27 mouse cellular contexts compared by ENCODE assay signal in genomic region chr3:58822211-58822610, GRCm38 (mm10). TPM values are rescaled to one million over a fixed set of nuclear protein-coding genes. Genes with fewer than 3 reads are reported as not detected.
DNase-seq lines count a peak whose midpoint lies in the region; ATAC-seq and TF ChIP-seq lines count a peak whose summit lies in the region.
"Had no signal": no experiment of that assay in that cellular context is flagged by ENCODE, and none has a peak within 500 bp of the region (broad histone marks: within the 10 kb centered on the region; RNA-seq: fewer than 3 reads in every experiment).

Gene Mindy4b-ps, minus strand, starts transcription at chr3:58822311.

- DNase-seq in heart, adult 11 months: peak; percentile 14
- DNase-seq in heart, postnatal 10 days: no peak
- peak; percentile 59 for DNase-seq in midbrain, embryonic 11.5 days (ENCODE audit: low spot score, missing footprints)
- no peak for DNase-seq in midbrain, postnatal 0 days (ENCODE audit: low spot score)
- DNase-seq in CH12.LX (ENCODE audit: extremely low read depth): no peak
- no peak for DNase-seq in cerebellum, postnatal 4 days (ENCODE audit: low spot score in 2 of 2)
- DNase-seq: adrenal gland, adult 2 months; adrenal gland, adult 8-10 months; adrenal gland, postnatal 10 days; adrenal gland, postnatal 14 days; adrenal gland, postnatal 25 days; adrenal gland, postnatal 36 days; B cell, adult 2 months; cerebellum, adult 11 months; cerebellum, adult 11-12 months; cerebellum, adult 18-20 months had no signal

- no peak for TF ChIP-seq CTCF in midbrain, postnatal 0 days (IDR thresholded peaks at IDR 0.05)
- TF ChIP-seq CTCF in CH12.LX (conservative IDR thresholded peaks at IDR 0.05 in 1 of 2, IDR thresholded peaks at IDR 0.05 in 1 of 2; ENCODE audit: low read depth in 2 of 2, low read length in 2 of 2): no peak

- H3K27ac ChIP-seq in midbrain, embryonic 11.5 days (ENCODE audit: low read depth, low read length): no peak within 1 kb of the TSS
- H3K27ac ChIP-seq in midbrain, postnatal 0 days (ENCODE audit: low read depth, low read length): no peak within 1 kb of the TSS
- no peak within 1 kb of the TSS for H3K27ac ChIP-seq in CH12.LX (ENCODE audit: insufficient read depth, low read depth)

- intact Hi-C loops in heart, postnatal 10 days (cut with DNase I): no loop called here

- no peak for TF ChIP-seq POLR2A in CH12.LX (IDR thresholded peaks at IDR 0.05; ENCODE audit: low read depth, low read length)
- TF ChIP-seq POLR2A in myocyte (IDR thresholded peaks at IDR 0.05; ENCODE audit: insufficient read length, low read depth): no peak

- 76% methylated on average over 4 of the region's 4 CpGs for WGBS in midbrain, embryonic 11.5 days
- WGBS in midbrain, postnatal 0 days: 59% methylated on average over 4 of the region's 4 CpGs

- H3K9me3 ChIP-seq in midbrain, embryonic 11.5 days (ENCODE audit: control insufficient read depth, low read length): no peaks in the 10 kb centered on the region
- H3K9me3 ChIP-seq in midbrain, postnatal 0 days (ENCODE audit: low read length): no peaks in the 10 kb centered on the region
- H3K9me3 ChIP-seq in CH12.LX (replicated peaks; ENCODE audit: low read length): no peaks in the 10 kb centered on the region
- H3K9me3 ChIP-seq: G1E had no signal

- TF ChIP-seq RAD21 in CH12.LX (IDR thresholded peaks at IDR 0.05; ENCODE audit: low read depth, low read length): no peak

- TF ChIP-seq EP300 in CH12.LX (IDR thresholded peaks at IDR 0.05; ENCODE audit: low read length): no peak

- no peaks in the 10 kb centered on the region for H3K36me3 ChIP-seq in midbrain, embryonic 11.5 days (ENCODE audit: control insufficient read depth, insufficient read depth, low read length)
- H3K36me3 ChIP-seq in midbrain, postnatal 0 days (ENCODE audit: insufficient read depth, low read length): no peaks in the 10 kb centered on the region
- H3K36me3 ChIP-seq in CH12.LX (replicated peaks in 1 of 2; ENCODE audit: control insufficient read depth in 1 of 2, insufficient read depth in 1 of 2, low read length in 1 of 2) (no peaks in the 10 kb centered on the region), myocyte (ENCODE audit: control insufficient read depth, insufficient read depth) (no peaks in the 10 kb centered on the region)
- H3K36me3 ChIP-seq: G1E had no signal

- no peak for ATAC-seq in midbrain, embryonic 11.5 days (ENCODE audit: low FRiP score)
- no peak for ATAC-seq in midbrain, postnatal 0 days (ENCODE audit: low FRiP score)
- ATAC-seq in megakaryocyte-erythroid progenitor cell, adult 5-6 weeks (replicated peaks; ENCODE audit: low FRiP score, low TSS enrichment, poor library complexity, severe bottlenecking): no peak
- ATAC-seq: activated CD4-positive, CD25-positive, alpha-beta regulatory T cell, adult 4 months; CD4-positive, CD25-positive, alpha-beta regulatory T cell, adult 4 months; Patski had no signal

- no peak within 1 kb of the TSS for H3ac ChIP-seq in myocyte (ENCODE audit: control insufficient read depth, insufficient read length)

- peaks cover 69% of the 10 kb centered on the region for H3K27me3 ChIP-seq in midbrain, embryonic 11.5 days (ENCODE audit: control insufficient read depth, insufficient read depth, low read length)
- no peaks in the 10 kb centered on the region for H3K27me3 ChIP-seq in midbrain, postnatal 0 days (ENCODE audit: insufficient read depth, low read length)
- H3K27me3 ChIP-seq in CH12.LX (replicated peaks): no peaks in the 10 kb centered on the region
- H3K27me3 ChIP-seq in myocyte (ENCODE audit: control insufficient read depth, insufficient read depth, insufficient read length): no peaks in the 10 kb centered on the region
- H3K27me3 ChIP-seq: Patski had no signal

- no peak within 1 kb of the TSS for H3K4me2 ChIP-seq in midbrain, embryonic 11.5 days
- no peak within 1 kb of the TSS for H3K4me2 ChIP-seq in midbrain, postnatal 0 days (ENCODE audit: low read depth, low read length, poor library complexity, severe bottlenecking)
- peak within 1 kb of the TSS; percentile 26 for H3K4me2 ChIP-seq in CH12.LX (ENCODE audit: insufficient read depth, low read depth, poor library complexity, severe bottlenecking)
- peak within 1 kb of the TSS; percentile 24 for H3K4me2 ChIP-seq in myocyte (ENCODE audit: low read depth)

- H3K4me1 ChIP-seq in midbrain, embryonic 11.5 days (ENCODE audit: control insufficient read depth, insufficient read depth, low read length): peaks cover 2% of the 10 kb centered on the region; the same call in 1 of the 2 replicates
- no peaks in the 10 kb centered on the region for H3K4me1 ChIP-seq in midbrain, postnatal 0 days (ENCODE audit: insufficient read depth, low read length)
- no peaks in the 10 kb centered on the region for H3K4me1 ChIP-seq in CH12.LX (ENCODE audit: control insufficient read depth in 1 of 2, insufficient read depth in 2 of 2)

- dilution Hi-C loops in CH12.LX (cut with MboI; ENCODE audit: extremely low pct_ligation_motif_present, extremely low pct_unique_long_range_greater_than_20kb, low sequenced_read_pairs): no loop called here

- no peak within 1 kb of the TSS for H3K9ac ChIP-seq in midbrain, embryonic 11.5 days (ENCODE audit: low read length)
- H3K9ac ChIP-seq in midbrain, postnatal 0 days (replicated peaks; ENCODE audit: low read length, poor library complexity, severe bottlenecking): no peak within 1 kb of the TSS
- H3K9ac ChIP-seq in CH12.LX (ENCODE audit: insufficient read depth, low read depth): no peak within 1 kb of the TSS

- H3K4me3 ChIP-seq in midbrain, embryonic 11.5 days (ENCODE audit: low read depth, low read length): no peak within 1 kb of the TSS
- no peak within 1 kb of the TSS for H3K4me3 ChIP-seq in midbrain, postnatal 0 days (ENCODE audit: low read depth, low read length)
- no peak within 1 kb of the TSS for H3K4me3 ChIP-seq in CH12.LX (replicated peaks in 1 of 3; ENCODE audit: low read depth in 2 of 3, low read length in 2 of 3, poor library complexity in 1 of 3)
- H3K4me3 ChIP-seq in myocyte: no peak within 1 kb of the TSS

- in situ Hi-C loops in CH12.LX (cut with MboI; ENCODE audit: low pct_ligation_motif_present, low pct_unique_long_range_greater_than_20kb, low sequenced_read_pairs): no loop called here

- no peaks in the 10 kb centered on the region for H3K79me2 ChIP-seq in CH12.LX (replicated peaks; ENCODE audit: control insufficient read depth, extremely low read depth, insufficient read depth, poor library complexity, severe bottlenecking)
- no peaks in the 10 kb centered on the region for H3K79me2 ChIP-seq in myocyte (ENCODE audit: control insufficient read depth, insufficient read depth)

TF ChIP-seq in CH12.LX, 34 proteins besides CTCF, POLR2A, EP300 and RAD21:
- TF ChIP-seq CHD2 (IDR thresholded peaks at IDR 0.05; ENCODE audit: low read length) (no peak), MAZ (IDR thresholded peaks at IDR 0.05; ENCODE audit: low read depth, low read length) (no peak)

TF ChIP-seq in myocyte, 11 proteins besides CTCF, POLR2A, EP300 and RAD21:
- TF ChIP-seq MYOG (IDR thresholded peaks at IDR 0.05; ENCODE audit: control insufficient read depth in 1 of 3, insufficient read depth in 1 of 3, insufficient read length in 2 of 3, low read depth in 2 of 3): no peak
- no peak for TF ChIP-seq TCF3 (IDR thresholded peaks at IDR 0.05; ENCODE audit: insufficient read length, low read depth)
- TF ChIP-seq SRF (IDR thresholded peaks at IDR 0.05; ENCODE audit: control insufficient read depth, insufficient read length, low read depth): no peak
- TF ChIP-seq MAX (IDR thresholded peaks at IDR 0.05; ENCODE audit: low read depth): no peak
- no peak for TF ChIP-seq MYOD1 (IDR thresholded peaks at IDR 0.05; ENCODE audit: control insufficient read depth in 1 of 3, insufficient read length in 2 of 3, low read depth in 2 of 3)
- no peak for TF ChIP-seq USF1 (IDR thresholded peaks at IDR 0.05; ENCODE audit: low read depth)
- TF ChIP-seq E2F4 (IDR thresholded peaks at IDR 0.05; ENCODE audit: insufficient read depth): no peak
- no peak for TF ChIP-seq REST (IDR thresholded peaks at IDR 0.05; ENCODE audit: insufficient read depth, insufficient read length)
- no peak for TF ChIP-seq POLR2AphosphoS2 (IDR thresholded peaks at IDR 0.05; ENCODE audit: insufficient read length, low read depth)
- TF ChIP-seq TCF12 (IDR thresholded peaks at IDR 0.05; ENCODE audit: insufficient read depth, poor library complexity, severe bottlenecking): no peak
- no peak for TF ChIP-seq CEBPB (IDR thresholded peaks at IDR 0.05; ENCODE audit: insufficient read depth, poor library complexity, severe bottlenecking)

RNA-seq across cellular contexts. Expression of gene Mindy4b-ps, which starts in this region (rescaled TPM):
- total RNA-seq in heart, postnatal 10 days (2021): under 1 TPM; 0.12 to 0.32 TPM
- not detected in 2 replicates for polyA plus RNA-seq in midbrain, embryonic 11.5 days (2014; fragmentation: Nextera tagmentation; extraction: Ambion mirVana)
- total RNA-seq in midbrain, postnatal 0 days (2014; rRNA removed): 0.24 TPM in 1 of 2 replicates, not detected in the other
- polyA plus RNA-seq in midbrain, postnatal 0 days (2015; fragmentation: Nextera tagmentation; extraction: Ambion mirVana): 0.11 and 0.52 TPM in 2 replicates
- total RNA-seq in CH12.LX (2012; rRNA removed) (not detected in 2 replicates), CH12.LX (2014; rRNA removed) (not detected in 2 replicates)
- polyA plus RNA-seq in CH12.LX (2012; ENCODE audit: insufficient read length, low read depth) (not detected in 2 replicates), myocyte (2012; fragmentation: generic; extraction: Trizol) (not detected)
- total RNA-seq in megakaryocyte-erythroid progenitor cell, adult 5-6 weeks (2014; fragmentation: Nextera tagmentation): not detected in 2 replicates
- total RNA-seq in megakaryocyte-erythroid progenitor cell, adult 5-6 weeks (2017): not detected in 2 replicates
- total RNA-seq: adrenal gland, adult 18-20 months; adrenal gland, adult 2 months; adrenal gland, adult 8-10 months; adrenal gland, postnatal 10 days; adrenal gland, postnatal 14 days; adrenal gland, postnatal 25 days; adrenal gland, postnatal 36 days; adrenal gland, postnatal 4 days; ES-E14; MEL had no signal
- polyA plus RNA-seq: activated CD4-positive, CD25-positive, alpha-beta regulatory T cell, adult 4 months; adrenal gland, adult 2 months; C2C12; CD4-positive, CD25-positive, alpha-beta regulatory T cell, adult 4 months; G1E; Patski had no signal

Comparison
In these comparisons a context has a peak if more than half of its experiments do, and no peak if none do; other contexts are left out.
1. Peak in DNase-seq in midbrain, embryonic 11.5 days; RNA of the gene not detected or under 1 TPM.
2. H3K4me2 ChIP-seq: peak in CH12.LX (single experiment) and myocyte (single experiment); none in midbrain, embryonic 11.5 days (single experiment) and midbrain, postnatal 0 days (single experiment).